Mouse (Mus musculus) cerebellum, adult 2 months (tissue): ENCODE data around the gene Sfxn2. TPM values are rescaled to one million over a fixed set of nuclear protein-coding genes. Genes with fewer than 3 reads are reported as not detected.
A peak's percentile ranks its signal among the peaks of the same experiment; 100 is the strongest.

Source experiments
- DNase-seq, 2 experiments: peaks; one replicate each; pipeline ENCODE4 v3.0.0; 2021
- H3K27ac ChIP-seq: fragments of 200-500 bp; 2 replicates; pipeline ENCODE4 v1.5.1; 2012; ENCODE audit warnings: low read length, control low read depth, inconsistent platforms; ENCODE audit not compliant: insufficient read depth
- H3K27me3 ChIP-seq: fragments of 200-500 bp; 2 replicates; pipeline ENCODE4 v1.6.1; 2012; ENCODE audit warnings: inconsistent platforms, mild to moderate bottlenecking, low read length, moderate library complexity; ENCODE audit not compliant: control insufficient read depth, insufficient read depth
- H3K4me1 ChIP-seq: fragments of 200-500 bp; 2 replicates; pipeline ENCODE4 v1.6.1; 2011; ENCODE audit warnings: low read length; ENCODE audit not compliant: control insufficient read depth, insufficient read depth
- H3K4me3 ChIP-seq: fragments of 200-500 bp; replicated peaks from 2 replicates; pipeline ENCODE3; 2011; ENCODE audit warnings: mild to moderate bottlenecking, low read depth, low read length, control low read depth; ENCODE audit not compliant: insufficient read depth
- CTCF ChIP-seq: fragments of 200-500 bp; IDR thresholded peaks from 2 replicates; pipeline ENCODE4 v1.5.1; 2011; ENCODE audit warnings: low read depth, mild to moderate bottlenecking, control low read depth, low read length, moderate library complexity, borderline replicate concordance; ENCODE audit not compliant: insufficient read depth
- POLR2A ChIP-seq: fragments of 200-500 bp; IDR thresholded peaks from 2 replicates; pipeline ENCODE4 v1.6.1; 2011; ENCODE audit warnings: low read length, control low read depth, borderline replicate concordance; ENCODE audit not compliant: insufficient read depth
- WGBS: fragments of 180-500 bp; shearing (Covaris S2); methylation state at CpG from one replicate; pipeline ENCODE4 v1.1.7; 2018; 5-methylcytosine and 5-hydroxymethylcytosine counted together
- polyA plus RNA-seq: library from polyadenylated mRNA; depleted of rRNA; stranded (reverse); fragments of >200 nt; gene quantifications from 2 replicates; pipeline ENCODE4 v1.2.3, GENCODE M21; 2012; rRNA removed

The Sfxn2 gene
- polyA plus RNA-seq, 1 experiment, result 7.0 TPM

GRCm38 (mm10) chr19:46644343-46644792 is 71.2 kb downstream of the Sfxn2 start:
- Histone ChIP-seq H3K27ac (no peak overlapping the region; the same call in 1 of the 2 replicates), H3K4me1 (peaks cover 41% of the 10 kb centered on the region), H3K4me3 (no peak overlapping the region), H3K27me3 (no peaks in the 10 kb centered on the region)
- WGBS, result 69% methylated on average over 10 of the region's 10 CpGs
- TF ChIP-seq POLR2A, result no peak
- no peak for TF ChIP-seq CTCF
- no peak for DNase-seq

GRCm38 (mm10) chr19:46644793-46645602 is 71.8 kb downstream of the Sfxn2 start:
- Histone ChIP-seq H3K4me3 (no peak overlapping the region), H3K27me3 (no peaks in the 10 kb centered on the region), H3K4me1 (peaks cover 41% of the 10 kb centered on the region), H3K27ac (peak overlapping the region; percentile 41)
- TF ChIP-seq POLR2A (no peak), CTCF (no peak)
- 19% methylated on average over 12 of the region's 12 CpGs for WGBS
- DNase-seq, result peak; percentile 39 to 51

DNA sequence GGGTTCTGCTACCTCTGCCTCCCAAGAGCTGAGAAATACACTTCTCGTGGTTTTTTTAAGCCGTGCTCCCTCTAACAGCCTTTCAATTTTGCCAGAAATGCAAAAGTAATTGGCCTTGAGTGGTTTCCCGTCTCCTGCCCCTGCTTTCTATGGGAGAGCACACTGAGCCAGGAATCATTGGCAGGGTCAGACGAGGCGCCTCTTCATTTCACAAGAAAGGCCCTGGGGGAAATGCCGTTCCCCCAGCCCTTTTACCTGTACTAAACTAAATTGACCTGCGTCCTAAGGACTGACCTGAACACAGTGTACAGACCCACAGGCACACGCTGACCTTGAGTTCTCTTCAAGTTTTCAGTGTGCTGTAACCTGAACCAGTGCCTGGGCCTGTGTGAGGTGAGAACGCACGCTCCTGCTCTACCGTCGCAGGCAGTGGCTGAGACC is 72.9 kb downstream of the Sfxn2 start:
- DNase-seq, result no peak
- TF ChIP-seq CTCF, result no peak
- no peak for TF ChIP-seq POLR2A
- Histone ChIP-seq H3K27me3 (no peaks in the 10 kb centered on the region), H3K4me3 (no peak overlapping the region), H3K4me1 (peaks cover 41% of the 10 kb centered on the region), H3K27ac (peak overlapping the region; percentile 26; the same call in 1 of the 2 replicates)
- 69% methylated on average over 12 of the region's 12 CpGs for WGBS

DNA sequence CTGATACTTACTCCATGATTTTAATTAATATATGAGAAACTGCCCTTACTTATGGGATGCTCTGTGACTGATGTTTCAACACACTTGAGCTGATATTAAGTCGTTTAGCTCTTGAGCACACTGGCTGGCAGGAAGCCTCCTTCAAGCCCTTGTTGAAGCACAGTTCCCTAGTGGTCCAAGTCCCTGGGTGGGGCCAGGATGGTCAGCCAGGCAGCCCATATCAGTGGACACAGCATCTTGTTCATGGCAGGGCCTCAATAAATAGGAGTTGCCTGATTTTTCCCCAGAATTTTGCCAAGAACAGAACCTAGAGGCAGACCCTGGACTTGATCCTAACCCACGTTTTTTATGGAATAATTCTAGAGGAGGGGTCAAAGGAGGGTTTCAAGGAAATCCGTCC is 74.1 kb downstream of the Sfxn2 start:
- H3K4me3 ChIP-seq, result no peak overlapping the region
- no peak for DNase-seq
- H3K27me3 ChIP-seq, result no peaks in the 10 kb centered on the region
- no peak overlapping the region for H3K27ac ChIP-seq
- H3K4me1 ChIP-seq, result peaks cover 36% of the 10 kb centered on the region
- TF ChIP-seq CTCF (no peak), POLR2A (no peak)
- 60% methylated on average over 3 of the region's 3 CpGs for WGBS

Other genes with a start within 250 kb of the Sfxn2 start
- 194 and 207 TPM in 2 replicates for gene Psd, start 246.2 kb upstream of the Sfxn2 start, polyA plus RNA-seq
- gene Fbxl15, start 245.2 kb upstream of the Sfxn2 start, polyA plus RNA-seq, result 38.8 and 41.7 TPM in 2 replicates
- 258 and 262 TPM in 2 replicates for gene Cuedc2, start 234.7 kb upstream of the Sfxn2 start, polyA plus RNA-seq
- gene Mfsd13a, start 232.2 kb upstream of the Sfxn2 start, polyA plus RNA-seq, result 32.3 and 32.9 TPM in 2 replicates
- 1.7 and 2.2 TPM in 2 replicates for gene 2310034G01Rik, start 223.1 kb upstream of the Sfxn2 start, polyA plus RNA-seq
- 185 and 196 TPM in 2 replicates for gene Actr1a, start 177.6 kb upstream of the Sfxn2 start, polyA plus RNA-seq
- gene Sufu, start 176.5 kb upstream of the Sfxn2 start, polyA plus RNA-seq, result 15.0 and 16.2 TPM in 2 replicates
- 40.3 and 43.4 TPM in 2 replicates for gene Trim8, start 71.7 kb upstream of the Sfxn2 start, polyA plus RNA-seq
- 205 and 227 TPM in 2 replicates for gene Arl3, start 167 bp upstream of the Sfxn2 start, polyA plus RNA-seq
- 24.9 and 28.3 TPM in 2 replicates for gene Wbp1l, start 25.7 kb downstream of the Sfxn2 start, polyA plus RNA-seq
- gene Cyp17a1, start 99.8 kb downstream of the Sfxn2 start, polyA plus RNA-seq, result 0.06 and 0.08 TPM in 2 replicates
- 19.0 and 19.1 TPM in 2 replicates for gene Borcs7, start 116.5 kb downstream of the Sfxn2 start, polyA plus RNA-seq
- 16.5 and 16.8 TPM in 2 replicates for gene As3mt, start 134.1 kb downstream of the Sfxn2 start, polyA plus RNA-seq
- gene Cnnm2, start 188.2 kb downstream of the Sfxn2 start, polyA plus RNA-seq, result 31.2 and 31.4 TPM in 2 replicates